Mouse (Mus musculus) natural killer cell, adult 2 months (primary cell): ENCODE data around the gene Paox.

Source experiments
- DNase-seq, 2 experiments: peaks; one replicate each; pipeline ENCODE4 v3.0.0; 2022; ENCODE audit warnings: low spot score in 2 of 2

Gene Paox

GRCm38 (mm10) chr7:140170863-140171262 lies 55.3 kb downstream of the Paox start:
- DNase-seq = no peak

DNA sequence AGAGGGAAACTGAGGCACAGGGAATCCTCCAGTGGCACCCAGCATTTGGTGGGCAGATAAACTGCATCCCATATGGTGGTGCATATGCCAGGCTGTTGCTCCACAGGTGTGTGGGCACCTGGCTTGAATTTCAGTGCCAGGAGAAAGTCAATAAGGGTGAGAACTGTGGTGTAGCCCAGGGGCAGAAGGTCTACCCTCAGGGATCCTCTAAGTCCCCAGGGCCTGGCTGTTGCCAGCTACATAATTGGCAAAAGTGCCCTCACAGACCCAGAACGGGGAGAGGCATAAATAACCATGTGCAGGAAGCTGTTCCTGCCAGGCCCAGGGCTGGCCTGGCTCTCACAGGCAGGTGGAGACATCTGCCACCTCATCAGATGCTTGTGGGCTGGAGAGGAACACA lies 57.3 kb downstream of the Paox start, which contains the start of gene Olfr523:
TSS of gene Olfr523 (plus strand) at position 282 of the 400 bp plus-strand sequence.
- no peak for DNase-seq

- DNase-seq = no peak
Measured at GRCm38 (mm10) chr7:140179176-140179575, 63.6 kb downstream of the Paox start.

GRCm38 (mm10) chr7:140180692-140181091 lies 65.1 kb downstream of the Paox start:
- no peak for DNase-seq

DNA sequence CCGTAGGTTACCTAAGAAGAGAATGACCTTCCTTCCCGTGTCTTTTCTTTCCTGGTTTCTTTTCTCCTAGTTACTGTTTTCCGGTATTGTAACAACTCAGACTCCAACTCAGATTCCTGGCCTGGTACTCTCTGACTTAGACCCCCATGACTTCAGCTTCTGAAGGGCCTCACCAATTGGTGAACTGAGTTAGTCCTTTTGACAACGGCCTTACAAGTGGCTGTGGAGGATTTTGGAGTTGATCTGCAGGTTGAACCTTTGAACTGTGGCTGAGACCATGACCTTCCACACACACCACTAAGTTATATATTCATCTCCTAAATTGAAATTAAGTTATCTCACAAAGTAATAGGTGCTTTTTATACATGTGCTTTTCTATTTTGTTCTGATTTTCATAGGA lies 68.6 kb downstream of the Paox start:
- no peak for DNase-seq
